Mouse (Mus musculus) T-helper 1 cell (primary cell): ENCODE measurements at regions not wholly inside any gene's neighbourhood (a gene's known extent, or its start where the extent isn't known, plus 50 kb on each side); places are given as distances from the start of the nearest gene placed in this dataset.

ENCODE experiments used
- in situ Hi-C: fragments of 300-600 bp; cut with MboI, MseI; formaldehyde crosslinking; loops from one replicate; pipeline ENCODE4 v1.15.1; 2025; ENCODE audit warnings: high pct_unique_total_duplicates

DNA sequence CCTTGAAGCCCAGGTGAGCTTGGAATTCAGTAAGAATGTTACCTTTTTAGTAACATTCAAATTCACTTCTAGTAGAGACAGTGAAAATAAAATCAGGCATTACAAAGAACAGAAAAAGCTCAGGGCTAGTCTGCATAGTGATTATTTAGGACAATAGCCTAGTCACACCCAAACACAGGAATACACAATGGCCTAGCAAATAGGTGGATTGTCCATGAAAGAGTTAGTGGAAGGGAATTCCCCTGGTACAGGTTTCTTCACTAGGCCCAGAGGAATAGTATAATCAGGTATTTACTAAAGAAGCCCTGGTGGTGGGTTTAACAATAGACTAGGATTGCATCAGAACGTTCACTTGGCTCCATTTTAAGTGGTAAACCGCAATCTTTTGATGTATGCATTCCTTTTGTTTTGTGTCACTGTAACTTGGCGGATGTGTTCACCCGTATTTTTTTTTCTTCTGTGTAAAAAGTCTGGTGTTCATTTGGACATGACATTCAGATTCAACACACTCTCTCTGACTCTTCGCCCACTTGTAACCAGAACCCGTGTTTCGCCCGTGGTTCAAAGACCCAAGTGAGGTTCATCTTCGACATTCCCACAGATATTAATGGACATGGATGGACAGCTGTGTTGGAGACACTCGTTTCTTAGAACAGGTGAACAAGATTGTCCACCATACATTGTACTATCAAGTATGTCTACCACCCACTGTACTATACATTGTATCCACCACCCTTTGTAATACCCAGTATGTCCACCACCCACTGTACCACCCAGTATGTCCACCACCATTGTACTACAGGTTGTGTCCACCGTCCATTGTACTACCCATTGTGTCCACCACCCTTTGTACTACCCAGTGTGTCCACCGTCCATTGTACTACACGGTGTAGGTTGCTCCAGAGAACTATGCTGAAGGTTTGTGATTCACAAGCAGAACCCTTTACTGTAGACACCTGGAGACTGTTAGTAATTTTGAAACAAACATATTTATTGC lies 146.9 kb upstream of the Negr1 start:
- in situ Hi-C loops: no loop called here

- in situ Hi-C loops: no loop called here
Measured at GRCm38 (mm10) chr3:156418124-156418523, 143.5 kb upstream of the Negr1 start.

GRCm38 (mm10) chr3:156423100-156423499 lies 138.5 kb upstream of the Negr1 start:
- in situ Hi-C loops: no loop called here

DNA sequence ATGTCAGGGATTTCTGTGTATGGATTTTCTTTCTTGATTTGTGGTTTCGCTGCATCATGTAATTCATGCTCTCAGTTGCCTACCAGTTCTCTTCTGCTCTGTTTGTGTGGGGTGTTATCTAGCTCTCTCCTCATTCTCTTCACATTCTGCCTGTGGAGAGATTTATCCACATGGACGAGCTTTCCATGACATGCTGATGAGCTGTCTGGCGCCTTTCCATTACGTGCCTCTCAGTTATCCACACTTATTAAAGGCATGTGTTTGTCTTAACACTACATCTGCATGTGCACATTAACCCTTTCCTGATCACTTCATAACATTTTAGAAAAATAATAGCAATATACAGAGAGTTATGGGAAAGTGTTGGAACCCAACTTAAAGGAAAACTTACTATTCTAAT lies 106.6 kb upstream of the Negr1 start:
- in situ Hi-C loops: no loop called here

DNA sequence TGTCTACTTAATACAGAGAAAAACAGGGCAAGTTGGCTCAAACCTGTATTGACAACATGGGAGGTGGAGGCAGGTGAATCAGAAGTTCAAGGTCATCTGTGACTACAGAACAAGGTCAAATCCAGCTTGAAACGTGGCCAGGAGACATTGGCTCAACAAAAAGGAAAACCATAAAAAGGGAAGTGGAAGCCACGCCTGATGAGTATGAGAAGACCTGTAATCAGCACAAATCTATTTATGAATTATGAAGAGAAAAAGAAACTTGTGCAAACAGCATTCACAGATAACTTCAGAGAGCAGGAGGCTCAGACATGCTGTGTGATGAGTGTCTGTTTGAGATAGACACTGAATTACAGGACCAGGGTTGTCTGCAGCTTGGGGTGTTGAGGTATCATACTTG lies 98.3 kb upstream of the Negr1 start:
- in situ Hi-C loops: no loop called here

GRCm38 (mm10) chr3:156465601-156466000 lies 96.0 kb upstream of the Negr1 start:
- in situ Hi-C loops: no loop called here

DNA sequence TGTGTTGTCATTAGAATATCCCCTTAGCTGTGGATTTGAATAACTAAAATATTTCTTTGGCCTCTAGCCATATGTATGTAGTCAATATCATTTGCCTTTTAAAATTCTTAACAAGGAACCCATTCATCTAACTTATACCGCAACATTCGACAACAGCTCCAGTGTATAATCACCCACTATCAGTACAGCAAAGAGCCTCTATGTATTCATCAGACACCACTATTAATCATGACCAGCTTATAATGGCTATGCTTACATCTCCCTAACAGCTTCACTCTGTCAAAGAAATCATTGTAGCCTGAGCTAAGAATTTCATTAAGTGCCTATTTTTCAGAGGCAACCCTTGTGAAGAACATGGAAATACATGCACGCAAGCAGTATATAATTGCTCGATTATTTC lies 88.9 kb upstream of the Negr1 start:
- in situ Hi-C loops: no loop called here
